Mouse (Mus musculus) kidney, adult 2 months (tissue): ENCODE measurements around the gene Trim24.
"Not testable (repeated sequence)": the region's sequence is repeated elsewhere in the genome, so short reads cannot be mapped to it uniquely, and the experiment has no call there.

Experiments used
- CTCF ChIP-seq: fragments of 200-500 bp; conservative IDR thresholded peaks from 2 replicates; pipeline ENCODE4 v1.5.1; 2011; ENCODE audit warnings: low read depth, mild to moderate bottlenecking, control low read depth, low read length, moderate library complexity, mixed read lengths; ENCODE audit not compliant: insufficient read depth, insufficient read length
- POLR2A ChIP-seq: fragments of 200-500 bp; IDR thresholded peaks from one replicate; pipeline ENCODE4 v1.6.1; 2011; ENCODE audit warnings: low read depth, low read length, control low read depth

DNA sequence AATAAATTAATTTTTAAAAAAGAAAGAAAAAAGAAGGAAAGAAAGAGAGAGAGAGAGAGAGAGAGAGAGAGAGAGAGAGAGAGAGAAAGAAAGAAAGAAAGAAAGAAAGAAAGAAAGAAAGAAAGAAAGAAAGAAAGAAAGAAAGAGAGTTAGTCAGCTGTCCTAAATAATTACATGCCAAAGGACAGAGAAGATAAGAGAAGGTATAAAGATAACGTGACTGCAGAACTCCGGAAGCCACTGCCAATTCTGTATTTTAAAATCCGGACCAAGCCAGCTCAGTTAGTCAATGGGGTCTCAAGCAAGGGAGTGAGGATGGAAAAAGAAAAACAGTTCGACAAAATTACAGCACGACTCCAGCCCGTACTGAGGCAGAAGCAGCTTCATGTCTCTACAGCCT, 25.7 kb upstream of the Trim24 start:
- TF ChIP-seq CTCF, POLR2A: not testable (repeated sequence)
